Mouse (Mus musculus): ENCODE data around the gene Slc38a7. TPM values are rescaled to one million over a fixed set of nuclear protein-coding genes. Genes with fewer than 3 reads are reported as not detected.
"Not testable (repeated sequence)": the region's sequence is repeated elsewhere in the genome, so short reads cannot be mapped to it uniquely, and the experiment has no call there.

Slc38a7 gene
- polyA plus RNA-seq, 1 experiment from 2014 or later: 18.3 TPM

GRCm38 (mm10) chr8:95799891-95800290 lies 53.4 kb downstream of the Slc38a7 start:
- 90% methylated on average over 1 of the region's 1 CpGs for WGBS
- peaks cover 2% of the 10 kb centered on the region for H3K4me1 ChIP-seq
- DNase-seq (ENCODE audit: low spot score): no peak
- no peaks in the 10 kb centered on the region for H3K27me3 ChIP-seq (replicated peaks; ENCODE audit: low read depth, poor library complexity, severe bottlenecking)
- no peaks in the 10 kb centered on the region for H3K9me3 ChIP-seq
- no peak overlapping the region for H3K4me3 ChIP-seq
- no peak overlapping the region for H3K27ac ChIP-seq (replicated peaks)
- H3K36me3 ChIP-seq (replicated peaks): peaks cover 87% of the 10 kb centered on the region

- no peaks in the 10 kb centered on the region for H3K9me3 ChIP-seq
- peaks cover 80% of the 10 kb centered on the region for H3K36me3 ChIP-seq (replicated peaks)
- H3K27ac ChIP-seq (replicated peaks): no peak overlapping the region
- 94% methylated on average over 6 of the region's 6 CpGs for WGBS
- no peaks in the 10 kb centered on the region for H3K27me3 ChIP-seq (replicated peaks; ENCODE audit: low read depth, poor library complexity, severe bottlenecking)
- no peaks in the 10 kb centered on the region for H3K4me1 ChIP-seq
- DNase-seq (ENCODE audit: low spot score): no peak
- no peak overlapping the region for H3K4me3 ChIP-seq
These were observed 54.2 kb downstream of the Slc38a7 start for GRCm38 (mm10) chr8:95799117-95799516.

- peaks cover 79% of the 10 kb centered on the region for H3K36me3 ChIP-seq (replicated peaks)
- not testable (repeated sequence) for H3K4me3 ChIP-seq; H3K4me1 ChIP-seq; H3K9me3 ChIP-seq; H3K27ac ChIP-seq (replicated peaks); H3K27me3 ChIP-seq (replicated peaks; ENCODE audit: low read depth, poor library complexity, severe bottlenecking); DNase-seq (ENCODE audit: low spot score)
- WGBS: 95% methylated on average over 5 of the region's 5 CpGs
These were observed 57.8 kb downstream of the Slc38a7 start for GRCm38 (mm10) chr8:95795333-95796061.

Other genes starting within 250 kb of the Slc38a7 start
- 31.8 and 32.2 TPM in 2 replicates for gene Gins3, start 220.1 kb downstream of the Slc38a7 start, polyA plus RNA-seq (2016; fragmentation: Nextera tagmentation; extraction: Ambion mirVana)
- gene Ndrg4, start 176.6 kb downstream of the Slc38a7 start, polyA plus RNA-seq (2016; fragmentation: Nextera tagmentation; extraction: Ambion mirVana): 18.5 and 20.6 TPM in 2 replicates
- gene Setd6, start 137.7 kb downstream of the Slc38a7 start, polyA plus RNA-seq (2016; fragmentation: Nextera tagmentation; extraction: Ambion mirVana): 19.9 and 21.0 TPM in 2 replicates
- 112 and 114 TPM in 2 replicates for gene Cnot1, start 46.1 kb downstream of the Slc38a7 start, polyA plus RNA-seq (2016; fragmentation: Nextera tagmentation; extraction: Ambion mirVana)
- gene Sap18b, start 28.2 kb downstream of the Slc38a7 start, polyA plus RNA-seq (2016; fragmentation: Nextera tagmentation; extraction: Ambion mirVana): 381 and 383 TPM in 2 replicates
- 183 and 187 TPM in 2 replicates for gene Got2, start 35.0 kb upstream of the Slc38a7 start, polyA plus RNA-seq (2016; fragmentation: Nextera tagmentation; extraction: Ambion mirVana)

Data from embryonic facial prominence, embryonic 10.5 days (tissue).